Mouse (Mus musculus): ENCODE data around the gene Scaf4. TPM values are rescaled to one million over a fixed set of nuclear protein-coding genes. Genes with fewer than 3 reads are reported as not detected.

The Scaf4 gene
- polyA plus RNA-seq, 1 experiment from 2014 or later = 25.6 TPM

DNA sequence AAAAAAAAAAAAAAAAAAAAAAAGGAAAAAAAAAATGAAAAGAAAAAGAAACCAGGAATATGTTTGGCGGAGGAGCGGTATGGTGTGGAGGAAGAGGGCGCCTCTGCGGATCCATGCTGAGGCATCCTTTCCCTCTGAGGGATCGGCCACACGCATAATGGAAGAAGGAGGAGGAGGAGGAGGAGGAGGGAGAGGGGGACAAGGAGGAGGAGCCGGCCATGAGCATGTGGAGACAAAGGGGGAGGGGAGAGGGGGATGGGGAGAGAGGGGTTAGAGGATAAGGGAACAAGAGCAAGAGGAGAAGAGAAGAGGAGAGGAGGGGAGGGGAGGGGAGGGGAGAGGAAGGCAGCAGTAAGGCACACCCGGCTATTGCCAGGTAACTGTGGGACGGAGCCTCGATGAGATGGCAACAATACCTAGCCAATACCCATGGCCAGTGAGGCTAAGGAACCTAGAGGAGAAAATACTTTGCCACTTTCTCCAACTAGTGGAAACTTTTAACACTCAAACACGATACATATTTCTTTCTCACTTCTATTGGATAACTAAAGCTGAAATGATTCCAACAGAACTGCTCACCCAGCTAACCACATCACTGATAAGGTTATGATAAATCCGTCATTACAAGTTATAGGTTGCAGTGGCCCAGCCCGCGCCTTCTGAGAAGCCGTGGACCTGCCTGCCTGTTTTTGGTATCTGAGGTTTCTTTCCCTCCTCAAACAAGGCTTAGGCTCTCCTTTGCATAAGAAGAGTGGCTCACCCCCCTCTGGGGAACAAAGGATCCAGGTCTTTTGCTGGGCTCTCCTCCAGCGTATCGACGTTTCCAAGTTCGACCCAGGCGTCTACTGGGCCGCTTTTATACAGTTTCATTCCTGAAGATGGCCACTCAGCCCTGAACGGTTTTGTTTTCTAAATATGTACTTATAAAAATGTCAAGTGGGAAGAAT, 13.4 kb upstream of the Scaf4 start:
- Histone ChIP-seq H3K27me3 (replicated peaks; ENCODE audit: control insufficient read depth, insufficient read depth, low read length) (no peaks in the 10 kb centered on the region), H3K36me3 (ENCODE audit: control insufficient read depth, insufficient read depth) (no peaks in the 10 kb centered on the region), H3K4me2 (ENCODE audit: low read length) (peak overlapping the region; percentile 28), H3K27ac (ENCODE audit: low read length) (no peak overlapping the region), H3K4me3 (replicated peaks; ENCODE audit: low read length) (no peak overlapping the region), H3K9me3 (ENCODE audit: control insufficient read depth, low read length) (no peaks in the 10 kb centered on the region), H3K9ac (replicated peaks; ENCODE audit: low read depth, low read length) (peak overlapping the region; percentile 19; the same call in 1 of the 2 replicates), H3K4me1 (replicated peaks; ENCODE audit: control insufficient read depth, insufficient read depth, low read length) (peaks cover 12% of the 10 kb centered on the region)
- ATAC-seq = no peak
- 17% methylated on average over 20 of the region's 22 CpGs for WGBS

DNA sequence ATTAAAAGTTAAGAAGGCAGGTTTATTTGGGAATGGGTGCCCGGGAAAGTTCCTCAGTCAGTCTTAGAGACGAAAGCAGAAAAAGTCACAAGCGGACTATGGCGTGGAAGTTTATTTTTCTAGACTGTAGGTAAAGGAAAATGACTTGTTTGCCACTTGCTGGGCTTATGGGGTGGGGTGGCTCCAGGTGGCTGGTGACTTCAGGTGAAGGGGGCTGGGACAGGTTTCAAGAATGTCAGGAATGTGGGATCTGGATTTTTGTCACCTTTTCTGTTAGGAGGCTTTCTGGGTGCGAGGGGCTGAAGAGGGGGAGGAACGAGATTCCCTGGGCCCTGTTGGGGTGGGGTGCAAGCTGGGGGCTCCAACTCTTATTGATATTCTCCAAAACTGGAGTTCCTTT, 7.4 kb upstream of the Scaf4 start:
- Histone ChIP-seq H3K9me3 (ENCODE audit: control insufficient read depth, low read length) (no peaks in the 10 kb centered on the region), H3K27me3 (replicated peaks; ENCODE audit: control insufficient read depth, insufficient read depth, low read length) (no peaks in the 10 kb centered on the region), H3K4me1 (replicated peaks; ENCODE audit: control insufficient read depth, insufficient read depth, low read length) (no peaks in the 10 kb centered on the region), H3K9ac (replicated peaks; ENCODE audit: low read depth, low read length) (no peak overlapping the region), H3K4me3 (replicated peaks; ENCODE audit: low read length) (no peak overlapping the region), H3K4me2 (ENCODE audit: low read length) (no peak overlapping the region), H3K36me3 (ENCODE audit: control insufficient read depth, insufficient read depth) (no peaks in the 10 kb centered on the region), H3K27ac (ENCODE audit: low read length) (no peak overlapping the region)
- no peak for ATAC-seq
- WGBS = 35% methylated on average over 6 of the region's 6 CpGs

DNA sequence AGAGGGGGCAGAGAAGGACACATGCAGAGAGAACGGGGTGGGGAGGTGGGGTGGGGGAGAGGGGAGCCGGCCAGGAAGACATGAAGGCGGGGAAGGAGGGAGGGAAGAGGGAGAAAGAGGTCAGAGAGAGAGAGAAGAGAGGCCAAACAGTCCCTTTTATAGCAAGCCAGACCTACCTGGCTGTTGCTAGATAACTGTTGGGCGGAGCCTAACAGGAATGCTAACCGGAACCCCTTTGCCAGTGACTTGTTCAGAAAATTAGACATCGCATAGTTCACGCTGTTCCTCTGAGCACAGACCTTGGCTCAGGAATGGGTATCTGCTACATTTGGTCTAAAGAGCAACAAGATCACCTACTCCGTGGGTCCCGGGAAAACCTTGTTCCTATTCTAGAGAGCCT, 6.7 kb upstream of the Scaf4 start:
- Histone ChIP-seq H3K4me2 (ENCODE audit: low read length) (no peak overlapping the region), H3K4me3 (replicated peaks; ENCODE audit: low read length) (no peak overlapping the region), H3K9ac (replicated peaks; ENCODE audit: low read depth, low read length) (no peak overlapping the region), H3K4me1 (replicated peaks; ENCODE audit: control insufficient read depth, insufficient read depth, low read length) (no peaks in the 10 kb centered on the region), H3K9me3 (ENCODE audit: control insufficient read depth, low read length) (no peaks in the 10 kb centered on the region), H3K36me3 (ENCODE audit: control insufficient read depth, insufficient read depth) (no peaks in the 10 kb centered on the region), H3K27me3 (replicated peaks; ENCODE audit: control insufficient read depth, insufficient read depth, low read length) (no peaks in the 10 kb centered on the region), H3K27ac (ENCODE audit: low read length) (no peak overlapping the region)
- no peak for ATAC-seq
- WGBS = 64% methylated on average over 9 of the region's 9 CpGs

DNA sequence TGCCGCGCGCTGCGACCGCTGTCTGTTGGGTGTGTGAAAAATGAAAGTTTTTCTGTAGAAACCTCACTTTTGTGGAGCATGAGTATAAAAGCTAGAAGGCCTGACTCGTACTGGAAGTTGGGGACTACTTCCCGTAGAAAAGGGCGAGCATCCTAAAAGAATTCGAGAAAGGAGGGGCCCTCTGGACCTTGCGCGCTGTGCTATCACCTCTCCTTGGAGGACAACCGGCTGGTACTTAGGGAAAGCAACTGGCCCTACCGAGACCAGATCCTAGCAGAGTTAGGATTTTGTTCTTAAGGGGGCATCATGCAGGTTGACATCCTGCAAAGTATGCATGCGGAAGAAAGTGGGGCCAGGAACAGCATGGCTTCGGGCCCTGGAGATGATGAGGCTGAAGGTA, 613 bp upstream of the Scaf4 start:
- WGBS = 4% methylated on average over 15 of the region's 15 CpGs
- Histone ChIP-seq H3K4me1 (replicated peaks; ENCODE audit: control insufficient read depth, insufficient read depth, low read length) (peaks cover 29% of the 10 kb centered on the region), H3K27me3 (replicated peaks; ENCODE audit: control insufficient read depth, insufficient read depth, low read length) (no peaks in the 10 kb centered on the region), H3K4me2 (ENCODE audit: low read length) (peak overlapping the region; percentile 67), H3K4me3 (replicated peaks; ENCODE audit: low read length) (peak overlapping the region; percentile 100), H3K36me3 (ENCODE audit: control insufficient read depth, insufficient read depth) (no peaks in the 10 kb centered on the region), H3K9me3 (ENCODE audit: control insufficient read depth, low read length) (no peaks in the 10 kb centered on the region), H3K9ac (replicated peaks; ENCODE audit: low read depth, low read length) (peak overlapping the region; percentile 67), H3K27ac (ENCODE audit: low read length) (no peak overlapping the region)
- 0 out of 2 replicates have a peak, but pooled peaks have one; percentile 0 for ATAC-seq

DNA sequence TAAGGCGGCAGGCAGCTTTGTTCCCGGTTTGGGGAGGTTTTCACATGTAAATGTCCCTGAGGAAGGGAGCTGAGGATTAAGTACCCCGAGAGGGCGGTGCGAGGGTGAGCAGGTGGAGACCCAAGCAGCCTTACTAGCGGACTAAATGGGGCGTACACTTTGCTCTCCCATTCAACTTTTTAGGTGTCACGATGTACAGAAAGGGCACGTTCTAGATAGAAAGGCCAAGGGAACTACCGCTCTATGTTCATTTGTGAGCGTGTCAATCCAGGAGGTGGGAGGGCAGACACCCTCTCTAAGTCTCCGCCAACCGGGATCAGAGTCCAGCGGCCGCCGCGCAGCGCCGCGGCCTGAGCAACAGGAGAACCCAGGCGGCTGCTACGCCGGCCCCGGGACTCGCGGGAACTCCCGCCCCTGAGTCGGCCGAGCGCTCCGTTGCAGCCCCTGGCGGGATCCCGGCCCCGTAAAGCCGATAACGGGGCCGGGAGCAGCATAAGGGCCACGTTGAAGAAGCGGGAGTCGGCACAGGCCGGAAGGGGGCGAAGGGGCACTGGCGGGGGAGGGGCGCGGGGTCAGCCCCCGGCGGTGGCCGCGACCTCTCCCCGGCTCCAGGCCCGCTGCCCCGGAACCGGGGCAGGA, 918 bp downstream of the Scaf4 start:
- peak overlapping the region; percentile 89 for H3K9ac ChIP-seq (replicated peaks; ENCODE audit: low read depth, low read length)
- H3K9me3 ChIP-seq (ENCODE audit: control insufficient read depth, low read length) = no peaks in the 10 kb centered on the region
- H3K27me3 ChIP-seq (replicated peaks; ENCODE audit: control insufficient read depth, insufficient read depth, low read length) = no peaks in the 10 kb centered on the region
- H3K36me3 ChIP-seq (ENCODE audit: control insufficient read depth, insufficient read depth) = no peaks in the 10 kb centered on the region
- H3K4me3 ChIP-seq (replicated peaks; ENCODE audit: low read length) = peak overlapping the region; percentile 100
- peak overlapping the region; percentile 90 for H3K27ac ChIP-seq (ENCODE audit: low read length)
- WGBS = under 1% methylated on average over 52 of the region's 53 CpGs
- peak; percentile 2; the same call in 1 of the 2 replicates for ATAC-seq
- peak overlapping the region; percentile 95 for H3K4me2 ChIP-seq (ENCODE audit: low read length)
- H3K4me1 ChIP-seq (replicated peaks; ENCODE audit: control insufficient read depth, insufficient read depth, low read length) = peaks cover 33% of the 10 kb centered on the region

DNA sequence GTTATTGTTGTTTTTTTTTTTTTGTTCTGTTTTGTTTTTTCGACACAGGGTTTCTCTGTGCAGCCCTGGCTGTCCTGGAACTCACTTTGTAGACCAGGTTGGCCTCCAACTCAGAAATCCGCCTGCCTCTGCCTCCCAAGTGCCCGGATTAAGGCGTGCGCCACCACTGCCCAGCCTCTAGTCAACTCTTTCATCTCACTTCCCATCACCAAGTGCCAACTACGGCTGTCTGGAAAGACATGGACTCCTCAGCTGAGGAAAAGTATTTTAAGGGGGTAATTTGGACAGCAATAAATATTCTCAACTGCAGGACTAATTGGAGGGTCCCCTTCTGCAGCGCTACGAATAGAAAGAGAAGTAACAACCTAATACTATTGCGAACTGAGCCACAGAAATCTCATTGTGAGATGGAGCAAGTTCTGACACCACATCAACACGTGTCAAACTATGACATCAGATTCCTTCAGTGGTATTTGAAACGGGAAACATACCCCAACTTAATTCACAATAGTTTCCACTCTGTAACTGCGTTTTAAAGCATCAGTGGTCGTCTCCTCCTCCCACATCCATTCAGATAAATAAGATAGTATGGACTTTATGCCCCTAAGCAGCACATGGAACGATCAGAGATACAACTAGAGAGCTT, 1.6 kb downstream of the Scaf4 start:
- H3K27me3 ChIP-seq (replicated peaks; ENCODE audit: control insufficient read depth, insufficient read depth, low read length) = no peaks in the 10 kb centered on the region
- no peak for ATAC-seq
- peak overlapping the region; percentile 95 for H3K4me2 ChIP-seq (ENCODE audit: low read length)
- no peak overlapping the region for H3K27ac ChIP-seq (ENCODE audit: low read length)
- peak overlapping the region; percentile 100 for H3K4me3 ChIP-seq (replicated peaks; ENCODE audit: low read length)
- H3K9me3 ChIP-seq (ENCODE audit: control insufficient read depth, low read length) = no peaks in the 10 kb centered on the region
- no peaks in the 10 kb centered on the region for H3K36me3 ChIP-seq (ENCODE audit: control insufficient read depth, insufficient read depth)
- peaks cover 33% of the 10 kb centered on the region for H3K4me1 ChIP-seq (replicated peaks; ENCODE audit: control insufficient read depth, insufficient read depth, low read length)
- 30% methylated on average over 14 of the region's 14 CpGs for WGBS
- peak overlapping the region; percentile 89 for H3K9ac ChIP-seq (replicated peaks; ENCODE audit: low read depth, low read length)

DNA sequence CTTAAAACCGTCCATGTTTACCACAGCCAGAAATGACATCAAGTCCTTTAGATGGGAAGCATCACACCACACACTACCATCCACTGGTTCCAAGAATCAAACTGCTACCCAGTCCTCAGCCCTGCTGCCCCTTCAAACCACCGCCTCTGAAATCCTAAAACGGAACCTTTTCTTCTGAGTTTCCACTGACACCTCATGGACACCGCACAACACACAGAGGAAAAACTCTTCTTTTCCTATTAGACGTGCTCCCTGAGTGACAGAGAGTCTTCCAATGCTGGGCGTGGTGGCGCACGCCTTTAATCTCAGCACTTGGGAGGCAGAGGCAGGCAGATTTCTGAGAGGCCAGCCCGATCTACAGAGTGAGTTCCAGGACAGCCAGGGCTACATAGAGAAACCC, 2.9 kb downstream of the Scaf4 start:
- no peak overlapping the region for H3K4me3 ChIP-seq (replicated peaks; ENCODE audit: low read length)
- H3K36me3 ChIP-seq (ENCODE audit: control insufficient read depth, insufficient read depth) = no peaks in the 10 kb centered on the region
- no peak overlapping the region for H3K9ac ChIP-seq (replicated peaks; ENCODE audit: low read depth, low read length)
- no peaks in the 10 kb centered on the region for H3K9me3 ChIP-seq (ENCODE audit: control insufficient read depth, low read length)
- no peaks in the 10 kb centered on the region for H3K27me3 ChIP-seq (replicated peaks; ENCODE audit: control insufficient read depth, insufficient read depth, low read length)
- no peak overlapping the region for H3K27ac ChIP-seq (ENCODE audit: low read length)
- ATAC-seq = no peak
- WGBS = 93% methylated on average over 9 of the region's 9 CpGs
- peaks cover 33% of the 10 kb centered on the region for H3K4me1 ChIP-seq (replicated peaks; ENCODE audit: control insufficient read depth, insufficient read depth, low read length)
- H3K4me2 ChIP-seq (ENCODE audit: low read length) = no peak overlapping the region

DNA sequence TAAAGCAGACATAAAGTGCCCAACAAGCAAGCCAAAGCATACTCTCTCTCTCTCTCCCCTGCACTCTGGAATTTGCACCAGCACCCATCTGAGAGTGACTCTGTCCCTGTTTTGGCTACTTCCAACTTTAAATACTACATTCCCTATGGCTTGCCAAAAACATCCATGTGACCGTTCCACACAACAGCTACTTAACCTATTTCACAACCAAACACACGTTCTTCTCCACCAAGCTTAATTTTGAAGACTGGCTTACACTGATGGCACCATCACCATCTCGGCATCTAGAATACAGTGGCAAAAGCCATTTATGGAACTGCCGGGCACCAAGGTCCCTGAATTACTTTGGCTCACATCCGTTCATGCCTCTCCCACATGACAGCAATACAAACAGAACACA, 3.3 kb downstream of the Scaf4 start:
- Histone ChIP-seq H3K9ac (replicated peaks; ENCODE audit: low read depth, low read length) (no peak overlapping the region), H3K27ac (ENCODE audit: low read length) (no peak overlapping the region), H3K9me3 (ENCODE audit: control insufficient read depth, low read length) (no peaks in the 10 kb centered on the region), H3K27me3 (replicated peaks; ENCODE audit: control insufficient read depth, insufficient read depth, low read length) (no peaks in the 10 kb centered on the region), H3K4me2 (ENCODE audit: low read length) (no peak overlapping the region), H3K4me3 (replicated peaks; ENCODE audit: low read length) (no peak overlapping the region), H3K36me3 (ENCODE audit: control insufficient read depth, insufficient read depth) (no peaks in the 10 kb centered on the region), H3K4me1 (replicated peaks; ENCODE audit: control insufficient read depth, insufficient read depth, low read length) (peaks cover 33% of the 10 kb centered on the region)
- WGBS = 84% methylated on average over 5 of the region's 5 CpGs
- no peak for ATAC-seq

DNA sequence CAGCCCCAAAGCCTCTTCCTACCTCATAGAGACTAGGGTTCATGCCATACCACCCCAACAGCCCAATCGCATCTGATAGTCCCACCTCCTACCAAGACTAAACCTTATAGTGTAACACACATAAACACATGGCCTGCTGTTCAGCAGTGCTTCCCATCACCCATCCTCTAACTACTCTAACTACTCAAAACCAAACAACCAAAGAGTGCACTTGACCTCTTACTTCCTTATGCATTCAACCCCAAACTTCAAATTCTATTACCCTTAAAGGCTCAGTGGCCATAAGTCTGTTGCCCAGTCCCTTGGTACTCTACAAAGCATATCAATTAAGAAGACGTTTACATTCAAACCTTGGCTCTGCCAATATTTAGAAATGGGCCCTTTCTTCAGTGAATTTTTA, 3.8 kb downstream of the Scaf4 start:
- ATAC-seq = no peak
- 79% methylated on average over 2 of the region's 2 CpGs for WGBS
- peaks cover 33% of the 10 kb centered on the region for H3K4me1 ChIP-seq (replicated peaks; ENCODE audit: control insufficient read depth, insufficient read depth, low read length)
- H3K9me3 ChIP-seq (ENCODE audit: control insufficient read depth, low read length) = no peaks in the 10 kb centered on the region
- H3K36me3 ChIP-seq (ENCODE audit: control insufficient read depth, insufficient read depth) = no peaks in the 10 kb centered on the region
- H3K9ac ChIP-seq (replicated peaks; ENCODE audit: low read depth, low read length) = no peak overlapping the region
- no peaks in the 10 kb centered on the region for H3K27me3 ChIP-seq (replicated peaks; ENCODE audit: control insufficient read depth, insufficient read depth, low read length)
- no peak overlapping the region for H3K4me2 ChIP-seq (ENCODE audit: low read length)
- H3K27ac ChIP-seq (ENCODE audit: low read length) = no peak overlapping the region
- no peak overlapping the region for H3K4me3 ChIP-seq (replicated peaks; ENCODE audit: low read length)

Data from forebrain, embryonic 16.5 days (tissue).